Mouse (Mus musculus): ENCODE results near the gene Gm26965.
"Not testable (repeated sequence)": the region's sequence is repeated elsewhere in the genome, so short reads cannot be mapped to it uniquely, and the experiment has no call there.

Gm26965 gene

DNA sequence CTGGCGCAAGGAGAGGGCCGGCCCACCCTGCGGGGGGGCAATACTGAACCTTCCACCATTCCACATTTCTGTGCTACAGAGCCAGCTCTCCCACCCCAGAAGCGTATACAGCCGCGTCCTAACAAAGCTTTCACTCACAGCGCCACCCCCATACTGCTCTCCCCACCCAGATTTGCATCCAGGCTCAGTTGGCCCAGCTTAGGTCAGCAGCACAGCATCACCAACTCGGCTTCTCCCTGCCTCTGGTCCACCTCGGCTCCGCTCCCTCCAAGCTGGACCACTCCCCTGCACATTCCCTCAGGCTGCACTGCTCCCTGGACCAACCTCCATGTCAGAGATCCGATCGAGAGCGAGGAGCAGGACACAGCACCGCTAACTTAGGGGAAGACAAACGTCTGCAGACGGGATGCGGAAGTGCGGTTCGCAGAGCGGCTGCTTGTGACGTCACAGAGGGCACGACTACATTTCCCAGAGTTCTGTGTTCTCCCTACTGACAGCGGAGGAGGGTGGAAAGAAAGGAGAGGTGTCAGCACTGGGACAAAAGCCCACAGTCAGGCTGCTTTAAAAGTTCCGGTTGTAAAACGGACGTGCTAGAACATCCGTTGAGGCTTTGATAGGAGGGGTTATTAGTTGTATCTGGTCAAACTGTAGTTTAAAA, at the start of gene Gm26965, which contains the start of gene Zfp87:
Gene Gm26965, minus strand, starts transcription at position 399 of the 658 bp plus-strand sequence.
Gene Zfp87, minus strand, starts transcription at position 425 of the 658 bp plus-strand sequence.
- DNase-seq (ENCODE audit: low read depth, low spot score): peak; percentile 91

DNA sequence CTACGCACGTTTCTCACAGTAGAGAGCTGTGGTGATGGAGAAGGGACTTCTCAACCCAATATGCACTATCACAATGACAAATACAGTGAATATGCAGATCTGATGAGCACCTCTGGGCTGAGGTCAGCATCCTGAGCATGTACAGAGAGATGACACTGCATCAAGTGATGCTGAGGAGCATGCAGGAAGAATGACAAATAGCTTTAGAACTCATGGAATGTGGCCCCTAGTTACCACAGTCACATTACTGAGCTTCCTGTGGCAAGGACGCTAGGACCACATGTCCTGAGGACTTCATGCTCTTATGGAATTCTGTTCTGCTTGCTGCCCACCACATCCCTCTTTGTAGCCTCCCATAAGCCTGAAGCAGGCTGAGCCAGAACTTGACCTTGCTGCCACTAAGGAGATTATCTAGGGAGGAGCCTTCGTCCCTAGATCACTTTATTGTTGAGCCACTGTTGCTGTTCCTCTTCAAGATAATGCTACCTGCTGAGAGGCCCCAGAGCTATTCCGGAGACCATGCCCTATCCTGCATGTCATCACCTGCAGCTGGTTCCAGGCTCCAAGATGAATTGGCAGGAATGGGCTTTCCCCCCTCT, 46.7 kb upstream of the Gm26965 start:
- no peak for DNase-seq (ENCODE audit: low read depth, low spot score)

DNA sequence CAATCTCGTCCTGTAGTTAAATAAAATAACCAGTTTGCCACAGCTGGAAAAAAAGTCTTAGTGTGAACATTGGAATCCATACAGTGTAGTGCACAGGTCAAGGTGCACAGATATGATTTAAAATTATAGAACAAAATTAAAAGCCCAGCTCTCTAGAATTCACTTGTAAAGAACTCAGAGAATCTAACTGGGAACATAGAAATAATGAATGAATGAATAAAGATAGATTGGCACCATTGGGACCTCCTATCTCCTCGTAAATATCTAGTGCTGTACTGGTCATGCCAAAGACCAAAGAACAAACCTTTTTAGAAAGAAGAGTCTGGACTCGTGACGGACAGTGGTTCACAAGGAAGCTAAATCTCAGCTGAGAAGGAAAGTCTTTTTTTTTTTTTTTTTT, 27.8 kb upstream of the Gm26965 start, which contains the start of gene Zfp748:
Gene Zfp748, minus strand, starts transcription at position 101 of the 400 bp plus-strand sequence.
- DNase-seq (ENCODE audit: low read depth, low spot score): no peak

DNA sequence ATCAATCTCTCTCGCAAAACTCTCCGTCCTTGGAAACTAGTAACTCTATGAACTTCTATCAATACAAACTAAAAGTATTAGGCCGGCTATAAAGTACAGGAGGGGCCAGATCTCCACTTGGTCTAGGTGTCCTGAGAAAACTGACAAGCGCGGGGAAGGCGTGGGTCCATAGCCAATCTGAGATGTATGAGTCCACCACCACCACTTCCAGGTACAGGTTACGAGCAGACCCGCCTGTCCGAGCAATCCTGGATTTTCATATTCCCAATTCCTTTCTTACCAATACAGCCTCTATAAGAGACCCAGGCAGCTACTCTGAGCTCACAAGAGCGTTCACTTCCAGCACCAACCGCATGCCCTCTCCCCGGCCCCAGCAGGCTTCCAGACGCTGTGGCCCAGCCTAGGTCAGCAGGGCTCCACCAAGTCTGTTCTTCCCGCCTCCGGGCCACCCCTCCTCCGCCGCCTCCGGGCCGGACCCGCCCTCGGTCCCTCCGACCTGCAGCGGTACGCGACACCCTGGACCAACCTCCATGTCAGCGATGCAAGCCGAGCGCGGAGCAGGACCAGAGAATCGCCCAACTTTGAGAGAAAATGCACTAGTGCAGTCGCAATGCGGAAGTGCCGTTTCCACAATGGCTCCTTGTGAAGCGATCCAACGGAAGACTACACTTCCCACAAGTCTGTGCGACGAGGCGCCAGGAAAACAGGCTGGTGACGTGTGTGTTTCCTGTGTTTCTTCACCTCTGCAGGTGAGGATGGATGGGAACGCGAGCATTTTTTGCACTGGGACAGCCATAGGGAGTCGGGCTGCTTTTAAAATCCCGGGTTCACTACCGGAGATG, 26.8 kb upstream of the Gm26965 start:
- DNase-seq (ENCODE audit: low read depth, low spot score): peak; percentile 68

DNA sequence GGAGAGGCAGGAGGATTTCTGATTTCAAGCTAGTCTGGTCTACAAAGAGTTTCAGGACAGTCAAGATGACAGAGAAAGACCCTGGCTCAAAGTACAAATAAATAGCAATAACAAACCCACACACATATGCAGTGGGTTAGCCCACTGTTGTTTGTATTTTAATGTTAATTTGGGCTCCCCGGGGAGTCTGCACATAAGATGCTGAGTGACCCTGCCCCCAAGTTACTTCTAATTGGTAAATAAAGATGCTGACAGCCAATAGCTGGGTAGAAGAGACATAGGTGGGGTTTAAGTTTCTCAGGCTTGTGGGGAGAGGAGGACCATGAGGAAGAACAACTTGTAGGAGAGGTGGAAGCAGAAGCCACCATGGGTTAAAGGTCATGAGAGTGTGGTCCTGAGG, 20.0 kb upstream of the Gm26965 start:
- no peak for DNase-seq (ENCODE audit: low read depth, low spot score)

DNA sequence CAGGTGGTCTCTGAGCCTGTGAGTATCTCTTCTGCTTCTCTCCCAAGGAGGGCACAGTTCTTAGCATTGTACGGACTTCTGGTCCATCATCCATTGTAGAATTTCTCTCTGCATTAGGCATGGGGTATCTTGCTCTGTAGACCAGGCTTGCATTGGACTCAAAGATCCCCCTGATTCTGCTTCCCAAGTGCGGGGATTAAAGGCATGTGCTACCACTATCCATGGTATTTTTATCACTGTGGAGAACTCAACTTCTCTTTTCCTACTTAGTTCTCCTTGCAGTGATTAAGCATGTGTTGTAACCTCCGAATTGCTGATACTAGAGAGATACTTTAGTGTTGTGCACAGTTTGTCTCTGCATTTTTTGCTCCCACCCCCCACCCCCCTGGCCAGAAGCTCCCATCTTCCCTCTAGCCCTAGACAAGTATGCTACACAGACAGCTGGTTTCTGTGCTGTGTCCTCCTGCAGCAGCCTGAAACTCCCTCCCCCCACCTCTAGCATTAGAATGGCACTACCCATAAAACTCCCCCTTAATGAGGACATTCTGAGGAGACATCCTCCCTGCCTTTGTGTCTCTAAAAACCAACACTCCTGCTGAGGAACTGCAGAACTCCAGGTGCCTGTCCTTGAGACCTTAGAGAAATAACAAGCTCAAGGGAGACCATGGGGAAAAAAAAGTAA, 1.2 kb upstream of the Gm26965 start:
- no peak for DNase-seq (ENCODE audit: low read depth, low spot score)

DNA sequence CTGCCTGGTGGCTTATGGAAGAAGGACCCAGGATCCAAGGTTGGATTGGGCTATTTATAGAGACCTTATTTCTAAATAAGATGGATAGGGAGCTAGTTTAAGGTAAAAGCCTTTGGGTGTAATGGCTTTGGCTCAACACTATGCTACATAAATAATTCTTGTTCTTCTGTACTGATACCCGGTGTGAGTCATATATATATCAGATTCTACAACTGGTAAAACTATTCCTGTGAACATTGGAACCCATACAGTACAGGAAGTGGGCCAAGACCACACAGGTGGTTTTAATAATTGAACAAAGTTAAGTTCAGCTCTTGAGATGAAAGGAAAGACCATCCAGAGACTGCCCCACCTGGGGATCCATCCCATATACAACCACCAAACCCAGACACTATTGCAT, 25.0 kb downstream of the Gm26965 start:
- no peak for DNase-seq (ENCODE audit: low read depth, low spot score)

DNA sequence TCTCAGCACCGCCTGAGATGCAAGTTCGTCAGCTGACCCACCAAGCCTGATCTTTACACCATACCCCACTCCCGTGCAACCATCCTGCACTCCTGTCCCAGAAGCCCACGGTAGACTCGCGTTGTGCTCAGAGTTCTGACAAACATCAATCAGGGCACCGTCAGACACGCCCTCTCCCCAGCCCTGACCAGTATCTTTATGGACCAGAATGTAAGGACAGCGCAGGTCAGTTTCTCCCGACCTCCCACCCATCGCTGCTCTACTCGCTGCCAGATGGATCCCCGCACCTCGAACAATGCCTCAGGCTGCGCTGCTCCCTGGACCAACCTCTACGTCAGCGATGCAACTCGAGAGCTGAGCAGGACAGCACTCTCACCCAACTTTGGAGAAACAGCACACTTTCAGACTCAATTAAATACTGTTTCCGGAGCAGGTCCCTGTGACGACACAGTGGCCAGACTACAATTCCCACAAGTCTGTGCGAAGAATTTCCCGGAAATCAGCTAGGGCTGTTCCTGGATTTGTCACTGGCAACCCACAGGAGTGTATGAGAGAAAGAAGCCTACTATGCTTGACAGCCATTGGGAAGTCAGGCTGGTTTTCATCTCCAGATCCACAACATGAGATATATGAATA, 25.7 kb downstream of the Gm26965 start, which contains the start of gene Zfp58:
Gene Zfp58, minus strand, starts transcription at position 472 of the 636 bp plus-strand sequence.
- peak; percentile 76 for DNase-seq (ENCODE audit: low read depth, low spot score)

DNA sequence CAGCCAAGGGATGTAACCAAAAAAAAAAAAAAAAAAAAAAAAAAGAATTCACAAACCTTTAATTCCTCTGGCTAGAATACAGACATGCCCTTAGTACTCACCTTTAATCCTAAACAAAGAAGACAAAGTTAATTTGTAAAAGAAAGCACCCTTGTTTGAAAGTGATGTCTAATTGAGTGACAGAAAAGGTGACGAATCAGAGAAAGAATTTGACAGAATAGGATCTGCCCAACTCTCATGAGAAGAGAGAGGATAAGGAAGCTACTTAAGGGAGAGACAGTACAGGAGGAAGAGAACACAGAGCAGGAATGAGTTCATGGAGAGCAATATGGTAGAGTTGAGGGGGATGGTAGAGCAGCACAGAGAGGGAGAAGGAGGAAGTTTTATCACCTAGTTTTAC, 30.3 kb downstream of the Gm26965 start:
- DNase-seq (ENCODE audit: low read depth, low spot score): no peak

DNA sequence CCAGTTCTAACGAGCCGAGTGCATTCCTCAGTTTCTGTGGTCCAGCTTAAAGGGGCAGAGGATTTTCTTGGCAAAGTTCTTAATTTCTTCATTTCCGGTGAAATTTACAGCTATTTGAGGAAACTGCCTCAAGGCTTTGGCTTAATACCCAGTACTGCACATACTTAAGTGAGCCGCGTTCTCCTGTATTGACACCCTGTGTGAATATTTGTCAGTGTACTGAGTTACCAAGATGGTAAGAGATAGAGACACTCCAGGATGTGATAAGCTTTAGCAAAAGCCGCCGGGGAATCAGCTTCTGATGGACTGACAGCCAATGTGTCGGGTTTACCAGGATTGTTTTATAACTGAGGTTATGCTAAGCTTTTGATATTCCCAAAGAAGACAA, 41.5 kb downstream of the Gm26965 start:
- no peak for DNase-seq (ENCODE audit: low read depth, low spot score)

DNA sequence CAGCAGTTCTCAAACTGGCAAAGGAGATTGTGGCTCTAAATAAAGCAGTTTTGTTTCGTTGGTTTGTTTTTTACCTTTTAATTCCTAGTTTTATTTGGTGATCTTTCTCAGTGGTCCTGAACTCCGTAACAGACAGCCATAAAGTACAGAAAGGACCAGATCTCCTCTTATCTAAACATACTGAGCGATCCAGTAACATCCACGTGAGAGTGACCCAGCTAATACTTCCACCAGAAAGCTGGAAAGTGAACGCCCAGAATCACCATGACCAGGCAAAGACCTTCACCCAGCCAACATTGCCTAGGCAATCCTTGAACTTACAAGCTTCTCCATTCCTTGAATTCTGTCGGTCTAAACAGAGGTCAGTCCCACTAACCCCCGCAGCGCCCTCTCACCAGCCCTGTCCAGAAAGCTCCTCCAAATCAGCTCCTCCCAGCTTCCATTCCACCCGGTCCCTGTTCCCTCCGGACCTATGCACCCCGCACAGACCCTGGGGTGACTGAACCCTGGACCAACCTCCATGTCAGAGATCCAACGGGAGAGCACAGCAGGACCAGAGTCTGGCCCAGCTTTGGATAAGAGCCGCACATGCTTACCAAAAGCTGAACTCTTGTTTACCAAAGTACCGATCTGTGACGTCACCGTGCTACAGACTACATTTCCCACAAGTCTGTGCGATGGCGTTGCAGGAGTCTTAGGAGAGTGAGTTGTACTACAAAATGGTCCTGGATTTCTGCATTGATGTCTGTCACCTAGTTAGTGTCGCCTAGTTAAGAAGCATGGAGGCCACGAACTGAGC, 42.1 kb downstream of the Gm26965 start, which contains the start of gene Zfp874b:
Gene Zfp874b, minus strand, starts transcription at position 634 of the 799 bp plus-strand sequence.
- peak; percentile 91 for DNase-seq (ENCODE audit: low read depth, low spot score)

DNA sequence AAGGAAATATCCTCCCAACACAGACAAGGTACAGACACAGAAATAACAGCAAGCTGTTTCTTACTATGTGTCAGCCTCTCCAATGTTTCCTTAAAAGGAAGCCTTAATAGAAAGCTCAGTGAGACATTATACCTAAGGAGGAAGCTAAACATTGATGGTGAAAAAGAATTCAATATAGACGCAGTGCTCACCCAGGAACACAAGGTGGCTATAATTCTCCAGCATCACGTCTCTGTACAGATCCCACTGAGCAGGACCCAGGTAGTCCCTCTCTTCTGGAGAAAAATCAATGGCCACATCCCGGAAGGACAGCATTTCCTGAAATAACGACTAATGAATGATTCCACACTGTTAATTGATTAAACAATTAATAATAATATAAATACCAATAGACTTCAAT, 44.4 kb downstream of the Gm26965 start:
- no peak for DNase-seq (ENCODE audit: low read depth, low spot score)

DNA sequence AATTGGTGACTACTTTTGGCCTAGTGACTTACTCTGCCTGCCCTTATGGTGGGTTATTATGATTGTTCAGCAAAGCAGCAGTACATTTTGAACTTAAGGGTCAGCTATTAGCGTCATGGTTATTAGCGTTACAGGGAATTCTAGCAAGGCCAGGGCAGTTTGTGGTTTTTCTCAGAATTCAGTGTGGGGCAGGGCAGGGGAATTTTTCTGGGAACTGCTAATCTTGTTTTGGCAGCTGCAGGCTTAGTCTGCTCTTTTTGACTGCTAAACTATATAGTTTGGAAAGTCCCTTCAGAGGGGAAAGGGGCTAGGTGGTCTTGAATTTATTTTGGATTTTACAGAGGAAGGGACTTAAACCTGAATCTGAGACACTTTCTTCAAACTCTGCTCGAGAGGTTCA, 56.7 kb downstream of the Gm26965 start:
- DNase-seq (ENCODE audit: low read depth, low spot score): no peak

DNA sequence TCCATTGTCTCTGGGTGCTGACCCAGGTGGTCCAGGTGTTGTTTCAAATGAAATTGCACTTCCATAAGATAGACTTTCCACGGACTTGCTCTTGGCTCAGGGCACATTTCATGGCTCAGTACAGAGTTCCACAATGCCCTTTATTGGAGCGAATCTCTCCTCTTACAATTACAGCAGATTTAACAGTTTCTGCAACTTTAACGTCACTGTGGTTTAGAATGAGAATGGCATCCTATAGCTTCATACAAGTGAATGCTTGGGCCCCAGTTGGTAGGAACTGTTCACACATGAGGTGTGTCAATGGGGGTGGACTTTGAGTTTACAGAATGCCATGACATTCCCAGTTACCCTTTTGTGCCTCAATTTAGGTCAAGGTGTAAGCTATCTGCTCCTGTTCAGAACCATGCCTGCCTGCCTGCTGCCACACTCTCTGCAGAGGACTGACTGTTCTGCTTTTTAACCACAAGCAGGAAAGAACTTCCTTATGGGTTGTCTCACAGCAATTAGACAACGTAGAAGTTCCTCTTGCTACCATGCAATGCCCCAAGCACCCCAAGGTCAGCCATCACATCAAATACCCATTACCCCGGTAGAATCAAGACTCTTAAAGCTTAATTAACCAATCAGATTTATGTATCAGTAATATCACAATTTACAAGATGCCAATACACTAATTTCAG, 62.3 kb downstream of the Gm26965 start:
- not testable (repeated sequence) for DNase-seq (ENCODE audit: low read depth, low spot score)

DNA sequence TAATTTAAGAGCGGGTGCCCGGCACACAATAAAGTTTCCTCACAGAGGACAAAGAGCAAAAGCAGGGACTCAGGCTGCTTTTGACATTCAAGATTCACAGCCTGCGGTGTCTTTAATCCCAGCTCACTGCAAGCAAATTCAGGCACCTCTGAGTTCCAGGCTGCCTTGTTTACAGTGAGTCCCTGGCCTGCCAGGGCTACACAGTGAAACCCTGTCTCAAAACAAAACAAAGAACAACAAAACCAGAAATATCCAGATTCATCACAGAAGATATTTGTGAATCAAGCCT, 74.0 kb downstream of the Gm26965 start:
- no peak for DNase-seq (ENCODE audit: low read depth, low spot score)

DNA sequence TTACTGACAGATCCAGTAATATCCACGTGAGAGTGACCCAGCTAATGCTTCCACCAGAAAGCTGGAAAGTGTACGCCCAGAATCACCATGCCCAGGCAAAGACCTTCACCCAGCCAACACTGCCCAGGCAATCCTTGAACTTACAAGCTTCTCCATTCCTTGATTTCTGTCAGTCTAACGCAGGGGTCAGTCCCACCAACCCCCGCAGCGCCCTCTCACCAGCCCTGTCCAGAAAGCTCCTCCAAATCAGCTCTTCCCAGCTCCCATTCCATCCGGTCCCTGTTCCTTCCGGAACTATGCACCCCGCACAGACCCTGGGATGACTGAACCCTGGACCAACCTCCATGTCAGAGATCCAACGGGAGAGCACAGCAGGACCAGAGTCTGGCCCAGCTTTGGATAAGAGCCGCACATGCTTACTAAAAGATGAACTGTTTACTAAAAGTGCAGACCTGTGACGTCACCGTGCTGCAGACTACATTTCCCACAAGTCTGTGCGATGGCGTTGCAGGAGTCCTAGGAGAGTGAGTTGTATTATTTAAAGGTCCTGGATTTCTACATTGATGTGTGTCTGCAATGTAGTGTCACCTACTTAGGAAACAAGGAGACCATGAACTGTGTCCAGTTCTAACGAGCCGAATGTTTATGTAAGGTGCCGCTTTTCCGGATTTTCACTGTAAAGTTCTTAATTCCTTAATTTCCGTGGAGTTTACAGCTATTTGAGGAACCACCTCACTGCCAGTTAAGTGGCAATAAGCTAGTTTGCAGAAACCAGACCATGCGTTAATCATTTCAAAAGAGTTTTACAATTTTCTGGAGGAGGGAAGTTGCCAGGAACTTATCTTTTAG, 74.6 kb downstream of the Gm26965 start, which contains the start of gene Zfp874a:
Gene Zfp874a, minus strand, starts transcription at position 453 of the 849 bp plus-strand sequence.
- peak; percentile 88 for DNase-seq (ENCODE audit: low read depth, low spot score)
